Mouse (Mus musculus): ENCODE data around the gene Ifit3b. TPM values are rescaled to one million over a fixed set of nuclear protein-coding genes. Genes with fewer than 3 reads are reported as not detected.
A peak's percentile ranks its signal among the peaks of the same experiment; 100 is the strongest.
"Not testable (repeated sequence)": the region's sequence is repeated elsewhere in the genome, so short reads cannot be mapped to it uniquely, and the experiment has no call there.

Gene Ifit3b
- polyA plus RNA-seq, 1 experiment = not detected

DNA sequence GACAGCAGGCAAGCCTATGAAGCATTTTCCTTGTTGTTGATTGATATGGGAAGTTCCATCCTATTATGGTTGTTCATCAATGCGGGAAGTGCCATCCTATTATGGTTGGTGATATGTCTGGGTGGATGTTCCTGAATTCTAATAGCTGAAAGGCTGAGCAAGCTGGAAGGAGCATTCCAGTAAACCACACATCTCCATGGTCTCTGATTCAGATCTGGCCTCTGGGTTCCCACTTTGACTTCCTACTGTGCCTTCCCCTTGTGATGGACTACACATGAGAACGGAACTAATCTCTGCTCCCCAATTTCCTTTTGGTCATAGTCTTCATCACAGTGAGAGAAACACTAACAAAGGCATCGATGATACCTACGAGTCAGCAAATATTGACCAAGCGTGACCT lies 13.1 kb downstream of the Ifit3b start:
- Histone ChIP-seq H3K4me1 (ENCODE audit: control insufficient read depth) (no peaks in the 10 kb centered on the region), H3K9me3 (ENCODE audit: control insufficient read depth, low read length) (no peaks in the 10 kb centered on the region), H3K36me3 (ENCODE audit: control insufficient read depth) (no peaks in the 10 kb centered on the region), H3K4me3 (replicated peaks) (no peak overlapping the region), H3K27me3 (ENCODE audit: control insufficient read depth) (no peaks in the 10 kb centered on the region)
- TF ChIP-seq TAL1 (IDR thresholded peaks at IDR 0.05; ENCODE audit: low read length) (no peak), GATA1 (IDR thresholded peaks at IDR 0.05; ENCODE audit: low read length) (no peak)

- H3K36me3 ChIP-seq (ENCODE audit: control insufficient read depth) = no peaks in the 10 kb centered on the region
- no peaks in the 10 kb centered on the region for H3K27me3 ChIP-seq (ENCODE audit: control insufficient read depth)
- no peaks in the 10 kb centered on the region for H3K4me1 ChIP-seq (ENCODE audit: control insufficient read depth)
- no peak overlapping the region for H3K4me3 ChIP-seq (replicated peaks)
- TF ChIP-seq TAL1 (IDR thresholded peaks at IDR 0.05; ENCODE audit: low read length) = no peak
- TF ChIP-seq GATA1 (IDR thresholded peaks at IDR 0.05; ENCODE audit: low read length) = no peak
- no peaks in the 10 kb centered on the region for H3K9me3 ChIP-seq (ENCODE audit: control insufficient read depth, low read length)
Measured at GRCm38 (mm10) chr19:34623781-34624180, 16.0 kb downstream of the Ifit3b start.

- no peak for TF ChIP-seq TAL1 (IDR thresholded peaks at IDR 0.05; ENCODE audit: low read length)
- TF ChIP-seq GATA1 (IDR thresholded peaks at IDR 0.05; ENCODE audit: low read length) = no peak
- H3K36me3 ChIP-seq (ENCODE audit: control insufficient read depth) = no peaks in the 10 kb centered on the region
Measured at GRCm38 (mm10) chr19:34624663-34625062, 16.9 kb downstream of the Ifit3b start.

GRCm38 (mm10) chr19:34627496-34627895 lies 19.7 kb downstream of the Ifit3b start:
- Histone ChIP-seq H3K27me3 (ENCODE audit: control insufficient read depth) (no peaks in the 10 kb centered on the region), H3K4me3 (replicated peaks) (no peak overlapping the region), H3K9me3 (ENCODE audit: control insufficient read depth, low read length) (no peaks in the 10 kb centered on the region), H3K36me3 (ENCODE audit: control insufficient read depth) (no peaks in the 10 kb centered on the region), H3K4me1 (ENCODE audit: control insufficient read depth) (no peaks in the 10 kb centered on the region)
- TF ChIP-seq GATA1 (IDR thresholded peaks at IDR 0.05; ENCODE audit: low read length) (no peak), TAL1 (IDR thresholded peaks at IDR 0.05; ENCODE audit: low read length) (no peak)

More at GRCm38 (mm10) chr19:34624663-34625062, 16.9 kb downstream of the Ifit3b start:
- Histone ChIP-seq H3K9me3 (ENCODE audit: control insufficient read depth, low read length) (no peaks in the 10 kb centered on the region), H3K27me3 (ENCODE audit: control insufficient read depth) (no peaks in the 10 kb centered on the region), H3K4me1 (ENCODE audit: control insufficient read depth) (no peaks in the 10 kb centered on the region), H3K4me3 (replicated peaks) (no peak overlapping the region)

DNA sequence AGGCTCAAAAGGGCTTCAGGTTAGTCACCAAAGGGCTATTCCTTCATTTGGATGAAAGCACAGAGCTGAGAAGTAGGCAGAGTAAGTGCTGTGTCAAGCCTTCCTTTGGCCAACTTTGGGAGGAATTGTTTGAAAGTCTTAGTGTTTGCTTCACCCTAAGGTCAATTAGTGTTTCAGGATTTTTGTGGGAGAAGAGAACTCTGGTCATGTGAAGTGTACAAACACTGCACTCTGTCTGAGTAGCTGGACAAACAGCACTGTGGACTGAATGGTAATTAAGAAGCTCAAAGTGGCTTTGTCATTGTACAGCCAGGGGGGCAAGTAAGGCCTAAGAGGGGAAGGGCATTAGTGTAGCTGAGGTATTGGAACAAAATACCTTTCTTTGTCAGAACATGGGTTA lies 23.7 kb downstream of the Ifit3b start:
- Histone ChIP-seq H3K4me1 (ENCODE audit: control insufficient read depth) (no peaks in the 10 kb centered on the region), H3K36me3 (ENCODE audit: control insufficient read depth) (no peaks in the 10 kb centered on the region), H3K4me3 (replicated peaks) (no peak overlapping the region), H3K9me3 (ENCODE audit: control insufficient read depth, low read length) (no peaks in the 10 kb centered on the region), H3K27me3 (ENCODE audit: control insufficient read depth) (no peaks in the 10 kb centered on the region)
- no peak for TF ChIP-seq GATA1 (IDR thresholded peaks at IDR 0.05; ENCODE audit: low read length)
- TF ChIP-seq TAL1 (IDR thresholded peaks at IDR 0.05; ENCODE audit: low read length) = no peak

GRCm38 (mm10) chr19:34633484-34633883 lies 25.7 kb downstream of the Ifit3b start:
- Histone ChIP-seq H3K27me3 (ENCODE audit: control insufficient read depth) (peaks cover 3% of the 10 kb centered on the region), H3K4me3 (replicated peaks) (no peak overlapping the region), H3K36me3 (ENCODE audit: control insufficient read depth) (no peaks in the 10 kb centered on the region), H3K4me1 (ENCODE audit: control insufficient read depth) (peaks cover 4% of the 10 kb centered on the region), H3K9me3 (ENCODE audit: control insufficient read depth, low read length) (no peaks in the 10 kb centered on the region)
- no peak for TF ChIP-seq TAL1 (IDR thresholded peaks at IDR 0.05; ENCODE audit: low read length)
- no peak for TF ChIP-seq GATA1 (IDR thresholded peaks at IDR 0.05; ENCODE audit: low read length)

- Histone ChIP-seq H3K9me3 (ENCODE audit: control insufficient read depth, low read length) (no peaks in the 10 kb centered on the region), H3K4me1 (ENCODE audit: control insufficient read depth) (peaks cover 13% of the 10 kb centered on the region), H3K36me3 (ENCODE audit: control insufficient read depth) (no peaks in the 10 kb centered on the region), H3K27me3 (ENCODE audit: control insufficient read depth) (peaks cover 17% of the 10 kb centered on the region), H3K4me3 (replicated peaks) (no peak overlapping the region)
- TF ChIP-seq TAL1 (IDR thresholded peaks at IDR 0.05; ENCODE audit: low read length) (no peak), GATA1 (IDR thresholded peaks at IDR 0.05; ENCODE audit: low read length) (no peak)
Measured at GRCm38 (mm10) chr19:34636933-34637557, 29.3 kb downstream of the Ifit3b start.

GRCm38 (mm10) chr19:34640623-34641022 lies 32.9 kb downstream of the Ifit3b start, which contains the start of the genes Ifit1bl2 and Ifit1:
Gene Ifit1bl2 (minus strand): TSS chr19:34640743.
Gene Ifit1 (plus strand): TSS chr19:34640871.
- Histone ChIP-seq H3K4me1 (ENCODE audit: control insufficient read depth) (peaks cover 18% of the 10 kb centered on the region), H3K27me3 (ENCODE audit: control insufficient read depth) (peaks cover 17% of the 10 kb centered on the region), H3K9me3 (ENCODE audit: control insufficient read depth, low read length) (no peaks in the 10 kb centered on the region), H3K4me3 (replicated peaks) (peak within 1 kb of the TSS; percentile 9), H3K36me3 (ENCODE audit: control insufficient read depth) (no peaks in the 10 kb centered on the region)
- no peak for TF ChIP-seq GATA1 (IDR thresholded peaks at IDR 0.05; ENCODE audit: low read length)
- no peak for TF ChIP-seq TAL1 (IDR thresholded peaks at IDR 0.05; ENCODE audit: low read length)

- Histone ChIP-seq H3K9me3 (ENCODE audit: control insufficient read depth, low read length) (no peaks in the 10 kb centered on the region), H3K4me3 (replicated peaks) (no peak overlapping the region)
- TF ChIP-seq TAL1 (IDR thresholded peaks at IDR 0.05; ENCODE audit: low read length) = no peak
- TF ChIP-seq GATA1 (IDR thresholded peaks at IDR 0.05; ENCODE audit: low read length) = no peak
Measured at GRCm38 (mm10) chr19:34642616-34643015, 34.8 kb downstream of the Ifit3b start.

GRCm38 (mm10) chr19:34647630-34648029 lies 39.9 kb downstream of the Ifit3b start:
- H3K4me1 ChIP-seq (ENCODE audit: control insufficient read depth) = peaks cover 17% of the 10 kb centered on the region
- not testable (repeated sequence) for H3K27me3 ChIP-seq (ENCODE audit: control insufficient read depth); H3K36me3 ChIP-seq (ENCODE audit: control insufficient read depth); H3K4me3 ChIP-seq (replicated peaks); H3K9me3 ChIP-seq (ENCODE audit: control insufficient read depth, low read length)

More at GRCm38 (mm10) chr19:34642616-34643015, 34.8 kb downstream of the Ifit3b start:
- H3K36me3 ChIP-seq (ENCODE audit: control insufficient read depth) = no peaks in the 10 kb centered on the region
- peaks cover 16% of the 10 kb centered on the region for H3K27me3 ChIP-seq (ENCODE audit: control insufficient read depth)
- H3K4me1 ChIP-seq (ENCODE audit: control insufficient read depth) = peaks cover 17% of the 10 kb centered on the region

All from erythroblast, embryonic 14.5 days (primary cell).